9 mouse cellular contexts compared by ENCODE assay signal in the genomic region with DNA sequence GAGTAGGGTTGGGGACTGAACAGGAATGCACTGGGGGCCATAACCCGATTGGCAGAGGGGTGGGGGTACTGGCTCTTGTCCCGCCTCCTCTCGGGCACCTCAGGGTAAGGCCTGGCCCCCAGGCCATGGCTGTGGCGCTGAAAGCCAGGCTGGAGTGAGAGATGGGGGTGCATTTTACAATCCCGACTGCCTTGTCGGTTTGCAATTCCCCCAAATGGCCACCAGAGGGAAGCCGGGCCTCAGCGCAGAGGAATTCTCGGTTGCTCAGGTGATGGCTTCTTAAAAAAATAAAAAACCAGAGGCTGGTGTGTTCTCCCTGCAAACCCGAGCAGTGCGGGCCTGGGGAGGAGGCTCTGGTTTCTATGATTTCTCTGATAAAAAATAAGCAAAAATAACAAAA. TPM values are rescaled to one million over a fixed set of nuclear protein-coding genes. Genes with fewer than 3 reads are reported as not detected.
A peak's percentile ranks its signal among the peaks of the same experiment; 100 is the strongest.
DNase-seq lines count a peak whose midpoint lies in the region; ATAC-seq lines count a peak whose summit lies in the region.
"Had no signal": no experiment of that assay in that cellular context is flagged by ENCODE, and none has a peak within 500 bp of the region (broad histone marks: within the 10 kb centered on the region; RNA-seq: fewer than 3 reads in every experiment).

No protein-coding gene starts in this region.

- H3K4me1 ChIP-seq in intestine, embryonic 14.5 days (replicated peaks; ENCODE audit: control insufficient read depth, insufficient read depth, low read length): peaks cover 14% of the 10 kb centered on the region
- peaks cover 20% of the 10 kb centered on the region for H3K4me1 ChIP-seq in intestine, embryonic 16.5 days (ENCODE audit: control insufficient read depth, insufficient read depth, low read length)
- peaks cover 15% of the 10 kb centered on the region for H3K4me1 ChIP-seq in embryonic facial prominence, embryonic 11.5 days (ENCODE audit: control insufficient read depth, insufficient read depth, low read length)

- H3K4me3 ChIP-seq in intestine, embryonic 14.5 days (ENCODE audit: low read depth, low read length): no peak overlapping the region
- no peak overlapping the region for H3K4me3 ChIP-seq in intestine, embryonic 16.5 days (ENCODE audit: low read length)
- no peak overlapping the region for H3K4me3 ChIP-seq in embryonic facial prominence, embryonic 11.5 days (ENCODE audit: low read depth, low read length)
- H3K4me3 ChIP-seq: limb, embryonic 13.5 days had no signal

- H3K4me2 ChIP-seq in intestine, embryonic 14.5 days (ENCODE audit: low read length): no peak overlapping the region
- H3K4me2 ChIP-seq in intestine, embryonic 16.5 days (ENCODE audit: low read depth, low read length): no peak overlapping the region
- no peak overlapping the region for H3K4me2 ChIP-seq in embryonic facial prominence, embryonic 11.5 days (ENCODE audit: low read depth, low read length)
- H3K4me2 ChIP-seq: limb, embryonic 13.5 days had no signal

- ATAC-seq in intestine, embryonic 14.5 days (replicated peaks; ENCODE audit: low FRiP score, low TSS enrichment, low read depth): no peak; the same call in 1 of the 2 replicates
- ATAC-seq in intestine, embryonic 16.5 days: no peak
- no peak for ATAC-seq in embryonic facial prominence, embryonic 11.5 days (replicated peaks; ENCODE audit: insufficient number of reproducible peaks, low FRiP score, low TSS enrichment, low read depth)

- peaks cover 23% of the 10 kb centered on the region for H3K27me3 ChIP-seq in intestine, embryonic 14.5 days (replicated peaks; ENCODE audit: control insufficient read depth, insufficient read depth, low read length)
- peaks cover 8% of the 10 kb centered on the region for H3K27me3 ChIP-seq in intestine, embryonic 16.5 days (replicated peaks; ENCODE audit: control insufficient read depth, insufficient read depth, low read length)
- H3K27me3 ChIP-seq in embryonic facial prominence, embryonic 11.5 days (ENCODE audit: control insufficient read depth, insufficient read depth, low read length): peaks cover 22% of the 10 kb centered on the region

- no peak overlapping the region for H3K9ac ChIP-seq in intestine, embryonic 14.5 days (ENCODE audit: low read length)
- no peak overlapping the region for H3K9ac ChIP-seq in intestine, embryonic 16.5 days (ENCODE audit: low read depth, low read length)
- H3K9ac ChIP-seq in embryonic facial prominence, embryonic 11.5 days (replicated peaks; ENCODE audit: low read length): no peak overlapping the region
- H3K9ac ChIP-seq: limb, embryonic 13.5 days had no signal

- 4% methylated on average over 11 of the region's 11 CpGs for WGBS in intestine, embryonic 14.5 days
- WGBS in intestine, embryonic 16.5 days: 4% methylated on average over 11 of the region's 11 CpGs
- WGBS in embryonic facial prominence, embryonic 11.5 days: 2% methylated on average over 11 of the region's 11 CpGs

- no peak overlapping the region for H3K27ac ChIP-seq in intestine, embryonic 14.5 days (ENCODE audit: low read depth)
- no peak overlapping the region for H3K27ac ChIP-seq in intestine, embryonic 16.5 days (ENCODE audit: low read length)
- no peak overlapping the region for H3K27ac ChIP-seq in embryonic facial prominence, embryonic 11.5 days (replicated peaks; ENCODE audit: low read depth, low read length)
- H3K27ac ChIP-seq: limb, embryonic 13.5 days had no signal

- H3K36me3 ChIP-seq in intestine, embryonic 14.5 days (ENCODE audit: control insufficient read depth, insufficient read depth, low read length): no peaks in the 10 kb centered on the region
- H3K36me3 ChIP-seq in intestine, embryonic 16.5 days (ENCODE audit: control insufficient read depth, insufficient read depth, low read length): no peaks in the 10 kb centered on the region
- H3K36me3 ChIP-seq in embryonic facial prominence, embryonic 11.5 days (replicated peaks; ENCODE audit: control insufficient read depth, insufficient read depth, low read depth, low read length): no peaks in the 10 kb centered on the region
- H3K36me3 ChIP-seq: limb, embryonic 13.5 days had no signal

- peak; percentile 77 for DNase-seq in intestine, embryonic 14.5 days (ENCODE audit: low spot score)
- DNase-seq in CD4-positive helper T cell, adult 2 months (ENCODE audit: low read depth, low spot score): peak; percentile 79
- peak; percentile 67 for DNase-seq in adrenal gland, postnatal 10 days
- peak; percentile 82 for DNase-seq in embryonic facial prominence, embryonic 11.5 days (ENCODE audit: low spot score)
- DNase-seq in kidney, postnatal 36 days: peak; percentile 52 to 72
- DNase-seq in naive thymus-derived CD4-positive, alpha-beta T cell, adult 2 months (ENCODE audit: low read depth): peak; percentile 84
- DNase-seq in testis, postnatal 10 days (ENCODE audit: low spot score): no peak

- no peaks in the 10 kb centered on the region for H3K9me3 ChIP-seq in intestine, embryonic 14.5 days (ENCODE audit: control insufficient read depth, low read length)
- no peaks in the 10 kb centered on the region for H3K9me3 ChIP-seq in intestine, embryonic 16.5 days (ENCODE audit: control insufficient read depth, low read length)
- no peaks in the 10 kb centered on the region for H3K9me3 ChIP-seq in embryonic facial prominence, embryonic 11.5 days (replicated peaks; ENCODE audit: control insufficient read depth, low read length)
- H3K9me3 ChIP-seq: limb, embryonic 13.5 days had no signal

RNA-seq across cellular contexts. Expression of a gene that starts 2.6 kb away (rescaled TPM):
- 1.9 and 2.5 TPM in 2 replicates for polyA plus RNA-seq in intestine, embryonic 14.5 days (2014; fragmentation: Nextera tagmentation; extraction: Ambion mirVana)
- polyA plus RNA-seq in intestine, embryonic 16.5 days (2015; fragmentation: Nextera tagmentation; extraction: Ambion mirVana): 1.6 and 2.0 TPM in 2 replicates
- total RNA-seq in adrenal gland, postnatal 10 days (2021): 1 to 10 TPM; 2.2 to 2.4 TPM
- 1.1 and 2.0 TPM in 2 replicates for polyA plus RNA-seq in embryonic facial prominence, embryonic 11.5 days (2014; fragmentation: Nextera tagmentation; extraction: Ambion mirVana)

RNA-seq across cellular contexts. Expression of a gene that starts 3.0 kb away (rescaled TPM):
- not detected in 2 replicates for polyA plus RNA-seq in intestine, embryonic 14.5 days (2014; fragmentation: Nextera tagmentation; extraction: Ambion mirVana)
- polyA plus RNA-seq in intestine, embryonic 16.5 days (2015; fragmentation: Nextera tagmentation; extraction: Ambion mirVana): 0.05 and 0.24 TPM in 2 replicates
- total RNA-seq in adrenal gland, postnatal 10 days (2021): under 1 TPM; 0.36 to 0.99 TPM
- 0.18 and 0.48 TPM in 2 replicates for polyA plus RNA-seq in embryonic facial prominence, embryonic 11.5 days (2014; fragmentation: Nextera tagmentation; extraction: Ambion mirVana)

RNA-seq across cellular contexts. Expression of a gene that starts 31.3 kb away (rescaled TPM):
- polyA plus RNA-seq in intestine, embryonic 14.5 days (2014; fragmentation: Nextera tagmentation; extraction: Ambion mirVana): 2.8 and 3.2 TPM in 2 replicates
- 2.4 and 2.8 TPM in 2 replicates for polyA plus RNA-seq in intestine, embryonic 16.5 days (2015; fragmentation: Nextera tagmentation; extraction: Ambion mirVana)
- 10 to 100 TPM; 17.2 to 36.7 TPM for total RNA-seq in adrenal gland, postnatal 10 days (2021)
- polyA plus RNA-seq in embryonic facial prominence, embryonic 11.5 days (2014; fragmentation: Nextera tagmentation; extraction: Ambion mirVana): 1.8 and 1.9 TPM in 2 replicates

RNA-seq across cellular contexts. Expression of a gene that starts 53.5 kb away (rescaled TPM):
- polyA plus RNA-seq in intestine, embryonic 14.5 days (2014; fragmentation: Nextera tagmentation; extraction: Ambion mirVana): 1.5 and 2.2 TPM in 2 replicates
- 3.0 and 4.0 TPM in 2 replicates for polyA plus RNA-seq in intestine, embryonic 16.5 days (2015; fragmentation: Nextera tagmentation; extraction: Ambion mirVana)
- total RNA-seq in adrenal gland, postnatal 10 days (2021): 1 to 10 TPM; 5.2 to 6.3 TPM
- polyA plus RNA-seq in embryonic facial prominence, embryonic 11.5 days (2014; fragmentation: Nextera tagmentation; extraction: Ambion mirVana): 1.1 and 1.2 TPM in 2 replicates
